Mouse (Mus musculus) brain, embryonic 14.5 days (tissue): Measurements from ENCODE around the gene Clk3.

Experiments used
- CTCF ChIP-seq: fragments of 200-500 bp; IDR thresholded peaks from 2 replicates; pipeline ENCODE4 v1.5.1; 2012; ENCODE audit warnings: inconsistent platforms, mild to moderate bottlenecking, moderate library complexity, borderline replicate concordance; ENCODE audit not compliant: insufficient read depth, insufficient read length; ENCODE audit errors: extremely low read depth
- POLR2A ChIP-seq: fragments of 200-500 bp; IDR thresholded peaks from 2 replicates; pipeline ENCODE4 v1.6.1; 2012; ENCODE audit warnings: mild to moderate bottlenecking, inconsistent platforms, borderline replicate concordance; ENCODE audit not compliant: poor library complexity, insufficient read depth, insufficient read length, severe bottlenecking; ENCODE audit errors: extremely low read depth

GRCm38 (mm10) chr9:57762563-57762991, 3.1 kb downstream of the Clk3 start:
- TF ChIP-seq POLR2A (no peak), CTCF (peak; percentile 57; the same call in 1 of the 2 replicates)
